Mouse (Mus musculus) liver, embryonic 16.5 days (tissue): ENCODE measurements around the gene Rassf4. TPM values are rescaled to one million over a fixed set of nuclear protein-coding genes. Genes with fewer than 3 reads are reported as not detected.
"Not testable (repeated sequence)": the region's sequence is repeated elsewhere in the genome, so short reads cannot be mapped to it uniquely, and the experiment has no call there.

ENCODE experiments used
- ATAC-seq: fragments of 200-750 bp; cut with Nextera tagmentation; 2 replicates; pipeline ENCODE4 v1.8.0; 2017; ENCODE audit warnings: low read depth, mild to moderate bottlenecking, moderate number of reproducible peaks, moderate library complexity
- H3K27ac ChIP-seq: fragments of 300-500 bp; sonication (generic); 2 replicates; pipeline ENCODE4 v1.5.1; 2014; ENCODE audit warnings: mild to moderate bottlenecking, low read length
- H3K27me3 ChIP-seq: fragments of 300-500 bp; sonication (generic); 2 replicates; pipeline ENCODE4 v1.6.1; 2014; ENCODE audit warnings: low read depth, low read length, mixed read lengths; ENCODE audit not compliant: control insufficient read depth, insufficient read depth
- H3K36me3 ChIP-seq: fragments of 300-500 bp; sonication (generic); 2 replicates; pipeline ENCODE4 v1.6.1; 2014; ENCODE audit warnings: mild to moderate bottlenecking; ENCODE audit not compliant: control insufficient read depth, insufficient read depth
- H3K4me1 ChIP-seq: fragments of 300-500 bp; sonication (generic); 2 replicates; pipeline ENCODE4 v1.6.1; 2014; ENCODE audit warnings: low read depth, low read length, mixed read lengths; ENCODE audit not compliant: control insufficient read depth
- H3K4me2 ChIP-seq: fragments of 300-500 bp; sonication (generic); 2 replicates; pipeline ENCODE4 v1.6.1; 2014; ENCODE audit warnings: low read depth, low read length, mixed read lengths
- H3K4me3 ChIP-seq: fragments of 300-500 bp; sonication (generic); 2 replicates; pipeline ENCODE4 v1.5.1; 2014; ENCODE audit warnings: low read depth, mild to moderate bottlenecking, low read length
- H3K9ac ChIP-seq: fragments of 300-500 bp; sonication (generic); 2 replicates; pipeline ENCODE4 v1.6.1; 2014; ENCODE audit warnings: low read depth, low read length
- H3K9me3 ChIP-seq: fragments of 300-500 bp; sonication (generic); replicated peaks from 2 replicates; pipeline ENCODE4 v1.6.1; 2016; ENCODE audit warnings: low read length; ENCODE audit not compliant: control insufficient read depth
- WGBS: fragments of 180-500 bp; shearing (Covaris S2); extraction: QIAGEN DNeasy Blood & Tissue Kit; methylation state at CpG from one replicate; pipeline ENCODE4 v1.1.7; 2014; ENCODE audit not compliant: insufficient replicate concordance; 5-methylcytosine and 5-hydroxymethylcytosine counted together
- microRNA-seq: library from miRNA; unstranded; fragments of <30 nt; microRNA quantifications from one replicate; pipeline ENCODE4, GENCODE M21; 2016
- polyA plus RNA-seq: library from polyadenylated mRNA; unstranded; fragments of >200 nt; fragmentation: Nextera tagmentation; extraction: Ambion mirVana; gene quantifications from 2 replicates; pipeline ENCODE4 v1.2.1, GENCODE M21; 2015

Rassf4 gene
- polyA plus RNA-seq, 1 experiment from 2014 or later: 7.9 TPM

DNA sequence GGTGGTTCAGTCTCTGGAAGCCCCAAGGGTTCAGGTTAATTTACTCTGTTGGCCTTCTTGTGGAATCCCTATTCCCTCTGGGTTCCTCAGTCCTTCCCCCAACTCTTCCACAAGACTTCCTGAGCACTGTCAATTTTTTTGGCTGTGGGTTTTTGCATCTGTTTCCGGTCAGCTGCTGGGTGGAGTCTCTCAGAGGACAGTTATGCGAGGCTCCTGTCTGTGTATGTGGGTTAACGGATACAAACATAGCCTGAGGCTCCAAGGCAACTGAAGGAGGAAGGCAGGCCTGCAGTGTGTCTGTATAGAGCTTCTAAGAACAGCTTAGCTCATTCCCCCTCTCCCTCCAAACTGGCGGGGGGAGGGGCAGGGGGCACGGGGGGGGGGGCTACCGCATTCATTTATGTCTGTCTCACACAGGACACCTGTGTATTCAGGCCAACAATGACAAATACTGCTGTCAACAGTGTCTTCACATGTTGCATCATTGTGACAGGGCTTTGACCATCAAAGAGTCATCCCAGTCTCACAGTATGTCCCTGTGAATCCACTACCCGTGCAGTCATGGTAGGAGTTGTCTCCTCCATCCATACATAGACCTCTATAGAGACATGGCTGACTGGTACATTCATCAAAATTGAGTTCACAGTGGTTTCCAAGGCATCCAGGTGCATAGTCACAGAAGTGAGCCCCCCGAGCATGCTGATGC is 52.3 kb downstream of the Rassf4 start:
- Histone ChIP-seq H3K9ac (no peak overlapping the region), H3K9me3 (no peaks in the 10 kb centered on the region), H3K36me3 (no peaks in the 10 kb centered on the region), H3K27ac (no peak overlapping the region), H3K4me1 (no peaks in the 10 kb centered on the region; the same call in 1 of the 2 replicates), H3K4me3 (no peak overlapping the region), H3K4me2 (no peak overlapping the region), H3K27me3 (no peaks in the 10 kb centered on the region)
- 25% methylated on average over 8 of the region's 8 CpGs for WGBS
- no peak for ATAC-seq

GRCm38 (mm10) chr6:116618073-116618472 is 55.7 kb downstream of the Rassf4 start:
- Histone ChIP-seq H3K4me2 (no peak overlapping the region), H3K9me3 (no peaks in the 10 kb centered on the region), H3K4me3 (no peak overlapping the region), H3K27me3 (no peaks in the 10 kb centered on the region), H3K36me3 (no peaks in the 10 kb centered on the region), H3K27ac (no peak overlapping the region), H3K4me1 (no peaks in the 10 kb centered on the region; the same call in 1 of the 2 replicates), H3K9ac (no peak overlapping the region)
- ATAC-seq: no peak

DNA sequence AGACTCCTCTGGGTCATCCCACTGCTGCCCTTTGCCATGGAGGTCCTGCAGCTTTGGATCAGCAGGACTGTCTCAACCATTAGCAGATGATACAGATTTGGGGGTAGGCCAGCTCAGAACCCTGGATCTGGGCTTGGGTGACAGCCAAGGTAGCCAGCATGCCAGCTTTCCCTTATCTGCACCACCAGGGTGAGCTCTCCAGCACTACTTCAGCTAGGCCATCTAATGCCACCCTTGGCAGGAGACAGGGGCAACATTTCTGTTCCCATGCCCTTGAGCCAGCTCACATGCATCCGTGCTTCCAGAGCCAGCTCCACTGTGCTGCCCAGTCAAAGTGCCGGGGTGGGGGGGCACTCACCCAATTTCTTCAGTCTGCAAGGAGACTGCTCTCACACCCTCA is 58.0 kb downstream of the Rassf4 start:
- no peak overlapping the region for H3K4me2 ChIP-seq
- no peak overlapping the region for H3K9ac ChIP-seq
- no peaks in the 10 kb centered on the region for H3K27me3 ChIP-seq
- WGBS: 71% methylated on average over 2 of the region's 2 CpGs
- H3K9me3 ChIP-seq: no peaks in the 10 kb centered on the region
- H3K36me3 ChIP-seq: no peaks in the 10 kb centered on the region
- no peak overlapping the region for H3K27ac ChIP-seq
- no peak for ATAC-seq
- no peaks in the 10 kb centered on the region for H3K4me1 ChIP-seq
- H3K4me3 ChIP-seq: no peak overlapping the region

DNA sequence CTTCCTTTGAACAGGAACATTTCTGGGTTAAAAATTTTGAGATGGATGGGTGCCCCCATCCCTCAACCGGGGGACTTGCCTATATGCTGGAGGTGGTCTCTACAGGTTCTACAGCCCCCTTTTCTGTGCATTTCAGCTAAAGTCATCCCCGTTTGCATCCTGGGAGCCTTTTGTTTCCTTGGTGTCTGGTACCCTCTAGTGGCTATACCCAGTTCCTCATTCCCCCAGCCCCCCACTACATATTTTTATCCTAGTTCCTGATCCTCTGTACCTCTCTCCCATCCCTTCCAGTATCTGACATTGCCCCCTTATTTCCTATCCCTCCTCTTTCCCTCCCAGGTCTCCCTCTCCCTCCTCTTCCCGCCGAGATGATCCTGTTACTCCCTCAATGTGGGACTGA is 66.5 kb downstream of the Rassf4 start:
- no peak for ATAC-seq
- no peak overlapping the region for H3K4me2 ChIP-seq
- H3K36me3 ChIP-seq: no peaks in the 10 kb centered on the region
- H3K27me3 ChIP-seq: no peaks in the 10 kb centered on the region
- H3K9ac ChIP-seq: no peak overlapping the region
- no peaks in the 10 kb centered on the region for H3K4me1 ChIP-seq
- WGBS: 30% methylated on average over 4 of the region's 4 CpGs
- no peak overlapping the region for H3K27ac ChIP-seq
- no peak overlapping the region for H3K4me3 ChIP-seq
- no peaks in the 10 kb centered on the region for H3K9me3 ChIP-seq

DNA sequence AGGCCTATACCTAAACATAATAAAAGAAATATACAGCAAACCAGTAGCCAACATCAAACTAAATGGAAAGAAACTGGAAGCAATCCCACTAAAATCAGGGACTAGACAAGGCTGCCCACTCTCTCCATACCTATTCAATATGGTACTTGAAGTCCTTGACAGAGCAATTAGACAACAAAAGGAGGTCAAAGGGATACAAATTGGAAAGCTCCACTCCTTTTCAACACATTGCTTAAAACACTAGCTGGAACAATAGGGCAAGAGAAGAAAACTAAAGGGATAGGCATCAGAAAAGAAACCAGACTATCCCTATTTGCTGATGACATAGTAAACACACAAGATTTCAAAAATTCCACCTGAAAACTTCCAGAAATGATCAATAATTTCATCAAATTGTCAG is 72.8 kb downstream of the Rassf4 start:
- ATAC-seq, H3K4me2 ChIP-seq, H3K9me3 ChIP-seq, H3K4me1 ChIP-seq, H3K36me3 ChIP-seq, H3K27ac ChIP-seq, H3K4me3 ChIP-seq, H3K9ac ChIP-seq, H3K27me3 ChIP-seq: not testable (repeated sequence)

- no peaks in the 10 kb centered on the region for H3K27me3 ChIP-seq
- H3K9me3 ChIP-seq: no peaks in the 10 kb centered on the region
- 62% methylated on average over 4 of the region's 4 CpGs for whole genome bisulfite sequencing
- ATAC-seq: no peak
- no peaks in the 10 kb centered on the region for H3K36me3 ChIP-seq
- H3K27ac ChIP-seq: no peak within 1 kb of the TSS
- no peak within 1 kb of the TSS for H3K4me2 ChIP-seq
- H3K4me1 ChIP-seq: no peaks in the 10 kb centered on the region
- no peak within 1 kb of the TSS for H3K9ac ChIP-seq
- no peak within 1 kb of the TSS for H3K4me3 ChIP-seq
Observed at GRCm38 (mm10) chr6:116584095-116584494, 89.7 kb downstream of the Rassf4 start, which contains the start of gene Olfr215. Gene Olfr215 (minus strand): TSS chr6:116584195.

Small RNAs within 50 kb of the gene (microRNA-seq; reads per million reads assigned to microRNA genes)
- 2.0 reads per million for gene Mir7043

Other genes starting within 250 kb of the Rassf4 start
- 4.5 and 6.5 TPM in 2 replicates for gene Alox5, start 212.8 kb downstream of the Rassf4 start, polyA plus RNA-seq
- gene Olfr211, start 184.9 kb downstream of the Rassf4 start, polyA plus RNA-seq: not detected in 2 replicates
- not detected in 2 replicates for gene Olfr212, start 167.4 kb downstream of the Rassf4 start, polyA plus RNA-seq
- not detected in 2 replicates for gene Olfr213, start 135.5 kb downstream of the Rassf4 start, polyA plus RNA-seq
- 0.19 and 0.20 TPM in 2 replicates for gene Gm5580, start 122.8 kb downstream of the Rassf4 start, polyA plus RNA-seq
- gene Olfr214, start 119.7 kb downstream of the Rassf4 start, polyA plus RNA-seq: not detected in 2 replicates
- not detected in 2 replicates for gene Olfr215, start 89.8 kb downstream of the Rassf4 start, polyA plus RNA-seq
- 21.9 and 23.2 TPM in 2 replicates for gene Zfp422, start 45.0 kb downstream of the Rassf4 start, polyA plus RNA-seq
- gene Depp1, start 23.3 kb downstream of the Rassf4 start, polyA plus RNA-seq: 22.1 and 37.9 TPM in 2 replicates
- 0.05 and 0.15 TPM in 2 replicates for gene Tmem72, start 43.0 kb upstream of the Rassf4 start, polyA plus RNA-seq